Mouse (Mus musculus) left cerebral cortex, postnatal 10 days (tissue): ENCODE data around the gene Zfyve16. TPM values are rescaled to one million over a fixed set of nuclear protein-coding genes. Genes with fewer than 3 reads are reported as not detected.

Source experiments
- DNase-seq, 2 experiments: peaks; one replicate each; pipeline ENCODE4 v3.0.0; 2021 to 2022; ENCODE audit warnings: low spot score in 2 of 2, mixed read lengths in 1 of 2; ENCODE audit errors: extremely low spot score in 1 of 2
- intact Hi-C: fragments of 180-260 bp; cut with DNase I; formaldehyde crosslinking; loops from one replicate; pipeline ENCODE4 v1.15.1; 2025
- total RNA-seq, 2 experiments: library from RNA; stranded (reverse); gene quantifications; 2 replicates each; pipeline ENCODE4 v1.2.3; 2021

Zfyve16 gene
- total RNA-seq, result 10 to 100 TPM; 20.4 to 22.7 TPM

GRCm38 (mm10) chr13:92530721-92531211 lies at the start of gene Zfyve16:
Gene Zfyve16, minus strand, starts transcription at chr13:92530868.
- intact Hi-C loops, result no loop called here
- peak; percentile 95 to 97 for DNase-seq

DNA sequence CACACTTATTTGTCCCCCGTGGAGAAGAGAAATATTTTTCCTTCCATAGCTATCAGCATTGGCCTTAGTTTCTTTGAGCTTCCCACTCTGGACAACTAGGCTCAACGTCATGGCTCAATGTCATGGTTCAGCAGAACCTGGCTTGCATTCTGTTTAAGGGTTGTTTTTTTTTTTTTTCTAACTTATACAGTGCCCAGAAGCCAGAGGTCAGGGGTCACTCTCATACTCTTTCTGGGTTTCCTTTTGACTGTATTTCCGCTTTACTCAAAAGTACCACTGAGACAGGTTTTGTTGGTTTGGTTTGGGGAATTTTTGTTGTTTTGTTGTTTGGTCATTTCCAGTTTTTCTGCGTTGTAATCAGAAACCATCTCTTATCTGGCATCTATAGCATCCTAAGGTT lies 47.5 kb upstream of the Zfyve16 start:
- DNase-seq, result no peak
- intact Hi-C loops, result no loop called here

DNA sequence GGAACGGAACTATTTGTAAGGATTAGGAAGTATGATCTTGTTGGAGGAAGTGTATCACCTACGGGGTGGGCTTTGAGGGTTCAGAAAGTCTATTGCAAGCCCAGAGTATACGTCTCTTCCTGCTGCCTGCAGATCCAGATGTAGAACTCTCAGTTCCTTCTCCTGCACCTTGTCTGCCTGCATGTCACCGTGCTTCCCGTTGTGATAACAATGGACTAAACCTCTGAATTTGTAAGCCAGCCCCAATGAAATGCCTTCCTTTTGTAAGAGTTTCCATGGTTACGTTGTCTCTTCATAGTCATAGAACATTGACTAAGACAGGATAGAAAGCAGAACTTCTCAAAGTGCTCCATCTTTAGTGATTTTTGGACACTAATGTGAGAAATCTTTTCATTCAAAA lies 46.0 kb upstream of the Zfyve16 start:
- DNase-seq, result no peak
- intact Hi-C loops, result no loop called here

- intact Hi-C loops, result no loop called here
- no peak for DNase-seq
Measured at GRCm38 (mm10) chr13:92576072-92576471, 45.4 kb upstream of the Zfyve16 start, which contains the start of gene Spz1. Gene Spz1, minus strand, starts transcription at chr13:92576172.

- DNase-seq, result no peak
- intact Hi-C loops, result no loop called here
Measured at GRCm38 (mm10) chr13:92559429-92559828, 28.8 kb upstream of the Zfyve16 start.

DNA sequence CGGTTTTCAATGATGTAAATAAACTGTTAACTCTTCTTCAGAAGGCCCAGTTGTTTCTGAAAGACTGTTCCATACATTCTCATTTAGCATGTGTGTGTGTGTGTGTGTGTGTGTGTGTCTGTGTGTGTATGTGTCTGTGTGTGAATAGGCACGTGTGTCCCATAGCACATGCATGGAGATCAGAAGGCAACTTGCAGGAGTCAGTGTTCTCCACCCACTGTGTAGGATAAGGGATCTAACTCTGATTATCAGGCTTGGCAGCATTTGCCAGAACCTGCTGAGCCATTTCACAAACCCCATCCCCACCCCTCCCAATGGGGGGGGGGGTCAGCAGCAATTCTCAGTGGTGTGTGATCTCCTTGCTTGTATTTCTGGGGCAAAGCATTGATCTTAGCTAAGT lies 26.6 kb upstream of the Zfyve16 start:
- intact Hi-C loops, result no loop called here
- no peak for DNase-seq

GRCm38 (mm10) chr13:92556458-92557126 lies 25.9 kb upstream of the Zfyve16 start:
- no peak for DNase-seq
- intact Hi-C loops, result no loop called here

GRCm38 (mm10) chr13:92547093-92547492 lies 16.4 kb upstream of the Zfyve16 start:
- DNase-seq, result no peak
- intact Hi-C loops, result no loop called here

DNA sequence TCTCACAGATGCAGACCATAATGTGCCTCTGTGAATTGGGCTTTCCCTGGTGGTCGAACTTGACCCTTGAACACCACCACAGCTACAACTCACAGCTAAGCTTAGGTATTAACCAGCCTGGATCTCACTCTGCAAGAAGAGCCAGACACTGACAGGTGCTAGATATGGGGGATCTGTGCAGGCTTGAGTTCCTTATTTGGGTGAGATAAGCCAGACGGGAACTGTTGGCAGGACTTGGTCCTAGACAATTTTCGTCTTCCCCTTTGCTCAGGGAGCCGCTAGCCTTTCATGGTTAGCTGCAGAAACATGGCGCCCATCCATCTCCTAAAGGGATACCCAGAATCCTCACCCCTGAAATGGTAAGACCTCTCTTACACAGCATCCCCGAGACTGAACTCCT lies 10.3 kb upstream of the Zfyve16 start:
- DNase-seq, result no peak
- intact Hi-C loops, result no loop called here

- intact Hi-C loops, result no loop called here
- no peak for DNase-seq
Measured at GRCm38 (mm10) chr13:92539126-92539525, 8.5 kb upstream of the Zfyve16 start.

- no peak for DNase-seq
- intact Hi-C loops, result no loop called here
Measured at GRCm38 (mm10) chr13:92533801-92534200, 3.1 kb upstream of the Zfyve16 start.

GRCm38 (mm10) chr13:92532216-92532615 lies 1.5 kb upstream of the Zfyve16 start:
- no peak for DNase-seq
- intact Hi-C loops, result no loop called here

- DNase-seq, result no peak
- intact Hi-C loops, result no loop called here
Measured at GRCm38 (mm10) chr13:92531237-92531636, 569 bp upstream of the Zfyve16 start.

- no peak for DNase-seq
- intact Hi-C loops, result no loop called here
Measured at GRCm38 (mm10) chr13:92529828-92530720, 594 bp downstream of the Zfyve16 start.

DNA sequence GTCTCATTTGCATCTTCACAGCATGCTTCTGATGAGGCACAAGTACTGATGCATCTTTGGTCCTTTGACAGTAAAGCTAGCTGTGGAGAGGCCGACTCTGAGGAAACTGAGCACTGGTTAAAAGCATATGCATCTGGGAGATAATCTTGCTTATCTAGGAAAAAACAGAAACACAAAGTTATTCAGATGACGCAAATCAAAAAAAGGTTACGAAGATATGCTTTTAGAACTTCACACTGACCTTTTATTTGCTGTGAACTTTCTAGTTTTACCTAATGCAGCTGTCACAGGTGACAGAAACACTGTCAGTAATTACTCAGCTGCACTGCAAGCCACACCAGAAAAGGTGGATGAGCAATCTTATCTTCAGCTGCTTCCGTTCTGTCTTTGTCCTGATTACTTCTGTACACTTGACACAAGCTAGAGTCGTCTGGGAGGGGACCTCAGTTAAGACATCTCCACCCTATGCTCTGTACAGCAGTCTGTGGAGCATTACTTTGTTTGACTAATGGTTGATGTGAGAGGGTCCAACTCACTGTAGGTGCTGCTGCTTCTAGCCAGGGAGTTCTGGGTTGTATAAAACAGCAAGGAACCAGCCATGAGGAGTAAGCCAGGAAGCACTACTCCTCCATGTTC lies 7.4 kb downstream of the Zfyve16 start:
- intact Hi-C loops, result no loop called here
- DNase-seq, result no peak

DNA sequence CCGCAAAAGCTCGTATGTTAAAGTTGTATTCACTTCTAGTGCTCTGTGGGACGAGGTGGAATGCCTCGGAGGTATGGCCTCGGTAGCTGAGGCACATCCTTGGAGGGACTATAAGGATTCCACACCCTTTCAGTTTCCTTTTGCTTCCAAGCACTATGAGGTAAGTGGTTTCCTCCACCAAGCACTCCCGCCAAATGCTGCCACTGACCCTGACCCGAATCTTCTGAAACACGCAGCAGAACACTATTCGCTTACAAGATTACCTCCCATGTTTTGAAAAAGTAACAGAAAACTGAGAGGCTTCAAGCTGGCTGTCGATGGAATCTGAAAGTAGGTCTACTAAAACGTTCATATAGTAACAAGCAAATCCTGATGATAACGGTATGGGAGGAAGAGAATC lies 25.8 kb downstream of the Zfyve16 start:
- intact Hi-C loops, result no loop called here
- no peak for DNase-seq

- intact Hi-C loops, result loop anchor here (10.0 kb wide), 1 partner anchor 587 kb away; no protein-coding TSS in a partner anchor
- DNase-seq, result no peak
Measured at GRCm38 (mm10) chr13:92491923-92492322, 38.7 kb downstream of the Zfyve16 start.

DNA sequence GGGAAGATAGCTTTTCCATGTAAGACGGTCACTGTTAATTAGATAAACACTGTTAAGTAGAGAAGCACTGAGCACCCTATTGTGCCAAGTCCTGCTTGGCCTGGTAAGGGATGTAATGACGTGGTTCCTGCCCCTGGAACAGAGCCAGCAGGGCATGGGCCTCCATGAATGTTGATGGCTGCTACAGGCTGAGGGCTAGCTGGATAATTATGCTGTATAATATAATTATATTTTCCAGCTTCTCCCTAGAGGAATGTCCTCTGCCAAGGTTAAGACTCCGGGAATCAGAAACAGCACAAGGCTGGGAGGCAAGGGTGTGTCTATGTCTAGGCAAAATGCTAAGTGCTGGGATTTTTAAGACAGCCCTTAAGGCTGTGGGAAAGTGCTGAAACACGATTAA lies 39.9 kb downstream of the Zfyve16 start:
- intact Hi-C loops, result loop anchor here (10.0 kb wide), 1 partner anchor 586 kb away; no protein-coding TSS in a partner anchor
- DNase-seq, result peak in 1 of 2 experiments; percentile 29

- DNase-seq, result peak; percentile 90 to 94
- intact Hi-C loops, result loop anchor here (5.0 kb wide), 1 partner anchor 127 kb away; the partner anchor contains the start of gene Msh3
Measured at GRCm38 (mm10) chr13:92483852-92484463, 46.7 kb downstream of the Zfyve16 start, which contains the start of gene Fam151b. Gene Fam151b, minus strand, starts transcription at chr13:92484015.
